Mouse (Mus musculus) cerebellum, adult (tissue): Measurements from ENCODE around the gene Tmprss11g.
A peak's percentile ranks its signal among the peaks of the same experiment; 100 is the strongest.

Experiments
- ATAC-seq: cut with Nextera tagmentation; 2 replicates; pipeline ENCODE4 v1.9.2; 2017; ENCODE audit warnings: mild to moderate bottlenecking, moderate library complexity, mixed read lengths; ENCODE audit not compliant: insufficient number of reproducible peaks, low FRiP score, low TSS enrichment

Gene Tmprss11g

GRCm38 (mm10) chr5:86518500-86518899 lies at the start of gene Tmprss11g:
Gene Tmprss11g (minus strand): TSS chr5:86518600.
- no peak for ATAC-seq

- ATAC-seq: no peak
Observed at GRCm38 (mm10) chr5:86546693-86547092, 28.3 kb upstream of the Tmprss11g start.

- ATAC-seq: no peak
Observed at GRCm38 (mm10) chr5:86540601-86541000, 22.2 kb upstream of the Tmprss11g start.

- no peak for ATAC-seq
Observed at GRCm38 (mm10) chr5:86528725-86529124, 10.3 kb upstream of the Tmprss11g start.

- no peak for ATAC-seq
Observed at GRCm38 (mm10) chr5:86511538-86511937, 6.9 kb downstream of the Tmprss11g start.

- peak; percentile 93 for ATAC-seq
Observed at GRCm38 (mm10) chr5:86493453-86493852, 24.9 kb downstream of the Tmprss11g start.

- no peak for ATAC-seq
Observed at GRCm38 (mm10) chr5:86482562-86482961, 35.8 kb downstream of the Tmprss11g start.

- ATAC-seq: no peak
Observed at GRCm38 (mm10) chr5:86482031-86482430, 36.4 kb downstream of the Tmprss11g start.

- no peak for ATAC-seq
Observed at GRCm38 (mm10) chr5:86473859-86474258, 44.5 kb downstream of the Tmprss11g start.

GRCm38 (mm10) chr5:86468890-86469289 lies 49.5 kb downstream of the Tmprss11g start, which contains the start of gene Tmprss11a:
Gene Tmprss11a (minus strand): TSS chr5:86468990.
- no peak for ATAC-seq

- no peak for ATAC-seq
Observed at GRCm38 (mm10) chr5:86439306-86439705, 79.1 kb downstream of the Tmprss11g start.

- ATAC-seq: no peak
Observed at GRCm38 (mm10) chr5:86438548-86438947, 79.9 kb downstream of the Tmprss11g start.
